Mouse (Mus musculus): Measurements from ENCODE around the gene Dr1. TPM values are rescaled to one million over a fixed set of nuclear protein-coding genes. Genes with fewer than 3 reads are reported as not detected.

Gene Dr1
- 29.8 and 32.9 TPM in 2 replicates for total RNA-seq (2023)

DNA sequence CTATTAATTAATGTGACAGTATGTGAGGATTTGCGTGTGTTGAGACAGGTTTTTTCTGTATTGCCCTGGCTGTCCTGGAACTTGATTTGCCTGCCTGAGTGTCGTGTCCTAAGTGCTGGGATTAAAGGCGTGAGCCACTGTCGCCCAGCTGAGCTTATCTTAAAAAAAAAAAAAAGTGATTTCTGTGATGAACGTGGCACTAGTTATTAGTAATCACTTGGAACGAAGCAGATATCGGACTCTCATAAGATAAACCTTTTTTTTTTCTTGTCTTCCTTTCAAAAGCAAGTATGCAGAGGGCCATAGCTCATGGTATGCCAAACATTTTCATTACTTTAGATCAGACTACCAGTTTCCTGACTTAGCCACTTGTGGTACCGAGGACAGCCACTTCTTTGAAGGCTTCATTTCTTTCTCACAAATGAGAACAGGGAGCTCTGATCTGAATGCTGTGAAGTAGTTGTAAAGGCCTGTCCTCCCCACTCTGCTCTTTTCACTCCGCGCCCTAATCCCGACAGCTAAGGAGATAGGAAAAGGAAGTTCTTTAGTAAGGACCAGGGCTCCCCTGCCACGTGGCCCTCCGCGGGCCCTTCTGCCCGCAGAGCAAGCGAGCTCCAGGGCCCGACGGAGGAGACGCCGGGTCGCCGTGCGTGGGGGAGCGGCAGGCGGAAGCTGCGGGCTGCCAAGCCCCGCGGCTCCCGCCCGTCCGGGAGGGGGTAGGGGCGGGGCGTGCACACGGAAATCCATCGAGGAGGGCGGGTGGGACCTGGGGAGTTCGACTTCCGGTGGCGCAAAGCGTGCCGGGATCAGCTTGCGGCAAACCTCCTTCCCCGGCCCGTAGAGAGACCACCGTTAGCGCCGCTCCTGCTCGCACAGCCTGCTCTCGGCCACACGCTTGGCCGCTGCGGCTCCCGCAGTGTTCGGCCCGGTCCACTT is at the start of gene Dr1:
Gene Dr1 (plus strand): TSS at position 771 of the 936 bp plus-strand sequence.

GRCm38 (mm10) chr5:108312224-108313064 is 43.7 kb downstream of the Dr1 start, which contains the start of gene Pigg:
Pigg (plus strand) TSS chr5:108312609.

Other genes starting within 250 kb of the Dr1 start
- gene Mtf2, start 203.2 kb upstream of the Dr1 start, total RNA-seq (2023), result 38.8 and 49.8 TPM in 2 replicates
- gene Tmed5, start 136.3 kb upstream of the Dr1 start, total RNA-seq (2023), result 52.1 and 55.3 TPM in 2 replicates
- gene Ccdc18, start 136.0 kb upstream of the Dr1 start, total RNA-seq (2023), result 3.4 and 5.9 TPM in 2 replicates
- 1.1 and 1.5 TPM in 2 replicates for gene Pigg, start 43.7 kb downstream of the Dr1 start, total RNA-seq (2023)
- gene Gm42517, start 99.0 kb downstream of the Dr1 start, total RNA-seq (2023), result 0.20 TPM in 1 of 2 replicates, not detected in the other
- gene Pde6b, start 119.5 kb downstream of the Dr1 start, total RNA-seq (2023), result not detected in 2 replicates
- 49.6 and 66.6 TPM in 2 replicates for gene Atp5k, start 165.6 kb downstream of the Dr1 start, total RNA-seq (2023)
- 12.2 and 13.4 TPM in 2 replicates for gene Mfsd7a, start 180.0 kb downstream of the Dr1 start, total RNA-seq (2023)
- 11.1 and 14.6 TPM in 2 replicates for gene Pcgf3, start 192.3 kb downstream of the Dr1 start, total RNA-seq (2023)

All from neutrophil, adult 65 days (primary cell).